Mouse (Mus musculus) embryonic facial prominence, embryonic 11.5 days (tissue): Measurements from ENCODE around the gene Itpkc. TPM values are rescaled to one million over a fixed set of nuclear protein-coding genes. Genes with fewer than 3 reads are reported as not detected.

Source experiments
- ATAC-seq: fragments of 200-750 bp; cut with Nextera tagmentation; replicated peaks from 2 replicates; pipeline ENCODE4 v1.8.0; 2017; ENCODE audit warnings: low read depth; ENCODE audit not compliant: insufficient number of reproducible peaks, low FRiP score, low TSS enrichment
- DNase-seq: peaks from one replicate; pipeline ENCODE4 v3.0.0-alpha.2; 2015; ENCODE audit warnings: low spot score
- H3K27ac ChIP-seq: fragments of 300-500 bp; sonication (generic); replicated peaks from 2 replicates; pipeline ENCODE4 v1.5.1; 2014; ENCODE audit warnings: mild to moderate bottlenecking, low read depth, low read length, control low read depth
- H3K27me3 ChIP-seq: fragments of 300-500 bp; sonication (generic); 2 replicates; pipeline ENCODE4 v1.6.1; 2014; ENCODE audit warnings: mild to moderate bottlenecking, low read length, moderate library complexity, mixed read lengths; ENCODE audit not compliant: control insufficient read depth, insufficient read depth
- H3K36me3 ChIP-seq: fragments of 300-500 bp; sonication (generic); replicated peaks from 2 replicates; pipeline ENCODE4 v1.6.1; 2014; ENCODE audit warnings: low read depth, mild to moderate bottlenecking, low read length, moderate library complexity, mixed read lengths; ENCODE audit not compliant: control insufficient read depth, insufficient read depth
- H3K4me1 ChIP-seq: fragments of 300-500 bp; sonication (generic); 2 replicates; pipeline ENCODE4 v1.6.1; 2014; ENCODE audit warnings: low read length, mixed read lengths; ENCODE audit not compliant: control insufficient read depth, insufficient read depth
- H3K4me2 ChIP-seq: fragments of 300-500 bp; sonication (generic); 2 replicates; pipeline ENCODE4 v1.6.1; 2014; ENCODE audit warnings: low read depth, mild to moderate bottlenecking, control low read depth, low read length, moderate library complexity
- H3K4me3 ChIP-seq: fragments of 300-500 bp; sonication (generic); 2 replicates; pipeline ENCODE4 v1.5.1; 2014; ENCODE audit warnings: low read depth, low read length, control low read depth
- H3K9ac ChIP-seq: fragments of 300-500 bp; sonication (generic); replicated peaks from 2 replicates; pipeline ENCODE4 v1.6.1; 2014; ENCODE audit warnings: mild to moderate bottlenecking, control low read depth, low read length
- H3K9me3 ChIP-seq: fragments of 300-500 bp; sonication (generic); replicated peaks from 2 replicates; pipeline ENCODE4 v1.6.1; 2016; ENCODE audit warnings: mild to moderate bottlenecking, low read length, inconsistent platforms, mixed read lengths; ENCODE audit not compliant: control insufficient read depth
- WGBS: fragments of 180-500 bp; shearing (Covaris S2); extraction: QIAGEN DNeasy Blood & Tissue Kit; methylation state at CpG from one replicate; pipeline ENCODE4 v1.1.7; 2014; 5-methylcytosine and 5-hydroxymethylcytosine counted together
- polyA plus RNA-seq: library from polyadenylated mRNA; unstranded; fragments of >200 nt; fragmentation: Nextera tagmentation; extraction: Ambion mirVana; gene quantifications from 2 replicates; pipeline ENCODE4 v1.2.1, GENCODE M21; 2014

Itpkc gene
- 6.0 and 6.2 TPM in 2 replicates for polyA plus RNA-seq

DNA sequence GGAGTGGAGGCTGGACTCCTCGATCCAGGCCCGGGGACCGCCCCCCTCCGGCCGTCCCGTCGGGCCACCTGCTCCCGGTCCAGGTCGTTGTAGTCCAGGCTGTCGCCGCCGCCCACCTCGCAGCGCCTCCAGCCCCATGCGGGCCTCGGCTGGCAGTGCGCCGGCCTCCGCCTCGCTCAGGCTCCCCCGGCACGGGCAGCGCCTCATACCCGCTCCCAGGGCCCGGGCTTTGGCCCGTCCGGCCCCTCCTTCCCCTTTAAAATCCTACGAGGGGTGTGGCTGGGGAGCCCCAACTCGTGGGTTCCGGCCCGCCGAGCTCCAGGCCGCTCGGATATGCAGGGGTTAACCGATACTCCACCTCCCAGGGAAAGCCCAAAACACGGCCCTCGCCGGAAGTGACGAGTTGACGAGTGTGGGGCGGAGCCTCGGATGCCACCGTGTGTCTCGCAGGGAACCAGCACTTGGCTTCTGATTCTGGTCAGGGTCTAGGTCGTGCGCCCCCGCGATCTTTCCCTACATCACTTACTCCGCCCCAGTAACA is at the start of gene Itpkc:
Itpkc (minus strand) TSS at position 381 of the 541 bp plus-strand sequence.
- H3K4me1 ChIP-seq = peaks cover 2% of the 10 kb centered on the region
- H3K4me3 ChIP-seq = peak within 1 kb of the TSS; percentile 81
- WGBS = under 1% methylated on average over 39 of the region's 49 CpGs

GRCm38 (mm10) chr7:27277191-27277590 is 48.7 kb upstream of the Itpkc start:
- Histone ChIP-seq H3K4me3 (no peak overlapping the region), H3K4me2 (no peak overlapping the region), H3K9ac (no peak overlapping the region), H3K36me3 (peaks cover 13% of the 10 kb centered on the region), H3K27me3 (no peaks in the 10 kb centered on the region), H3K4me1 (no peaks in the 10 kb centered on the region), H3K9me3 (no peaks in the 10 kb centered on the region), H3K27ac (no peak overlapping the region)
- WGBS = 92% methylated on average over 3 of the region's 3 CpGs
- no peak for ATAC-seq
- peak; percentile 24 for DNase-seq

More for the DNA sequence above, at the start of gene Itpkc:
- Histone ChIP-seq H3K4me2 (peak within 1 kb of the TSS; percentile 86), H3K9me3 (no peaks in the 10 kb centered on the region), H3K27ac (peak within 1 kb of the TSS; percentile 67), H3K36me3 (no peaks in the 10 kb centered on the region), H3K9ac (peak within 1 kb of the TSS; percentile 85), H3K27me3 (no peaks in the 10 kb centered on the region)
- DNase-seq = peak; percentile 98
- peak; percentile 71 for ATAC-seq

DNA sequence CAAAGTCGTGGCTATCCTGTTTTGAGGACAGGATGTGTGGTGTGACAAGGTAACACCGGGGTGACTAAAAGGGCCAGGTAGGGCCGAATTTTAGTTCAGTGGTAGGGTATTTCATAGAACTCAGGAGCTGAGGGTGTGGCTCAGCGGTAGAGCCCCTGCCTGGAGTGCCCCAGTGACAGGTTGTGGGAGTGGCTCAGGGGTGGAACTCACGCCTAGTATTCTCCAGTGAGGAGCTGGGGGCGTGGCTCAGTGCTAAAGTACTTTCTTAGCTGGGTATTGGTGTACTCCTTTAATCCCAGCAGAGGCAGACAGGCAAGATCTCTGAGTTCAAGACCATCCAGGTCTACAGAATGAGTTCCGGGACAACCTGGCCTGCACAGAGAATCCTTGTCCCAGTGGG is 47.6 kb upstream of the Itpkc start:
- 54% methylated on average over 7 of the region's 7 CpGs for WGBS
- peaks cover 13% of the 10 kb centered on the region for H3K36me3 ChIP-seq
- no peak overlapping the region for H3K4me2 ChIP-seq
- no peak overlapping the region for H3K4me3 ChIP-seq
- no peak for ATAC-seq
- no peak overlapping the region for H3K9ac ChIP-seq
- no peaks in the 10 kb centered on the region for H3K27me3 ChIP-seq
- H3K27ac ChIP-seq = no peak overlapping the region
- no peaks in the 10 kb centered on the region for H3K4me1 ChIP-seq
- no peak for DNase-seq
- H3K9me3 ChIP-seq = no peaks in the 10 kb centered on the region

- H3K9me3 ChIP-seq = no peaks in the 10 kb centered on the region
- no peak overlapping the region for H3K27ac ChIP-seq
- H3K4me3 ChIP-seq = no peak overlapping the region
- 93% methylated on average over 4 of the region's 4 CpGs for whole genome bisulfite sequencing
- no peaks in the 10 kb centered on the region for H3K4me1 ChIP-seq
- no peaks in the 10 kb centered on the region for H3K27me3 ChIP-seq
- no peak overlapping the region for H3K4me2 ChIP-seq
- H3K9ac ChIP-seq = no peak overlapping the region
- H3K36me3 ChIP-seq = peaks cover 9% of the 10 kb centered on the region
- DNase-seq (no peak), ATAC-seq (no peak)
These were observed 46.5 kb upstream of the Itpkc start for GRCm38 (mm10) chr7:27274916-27275315.

DNA sequence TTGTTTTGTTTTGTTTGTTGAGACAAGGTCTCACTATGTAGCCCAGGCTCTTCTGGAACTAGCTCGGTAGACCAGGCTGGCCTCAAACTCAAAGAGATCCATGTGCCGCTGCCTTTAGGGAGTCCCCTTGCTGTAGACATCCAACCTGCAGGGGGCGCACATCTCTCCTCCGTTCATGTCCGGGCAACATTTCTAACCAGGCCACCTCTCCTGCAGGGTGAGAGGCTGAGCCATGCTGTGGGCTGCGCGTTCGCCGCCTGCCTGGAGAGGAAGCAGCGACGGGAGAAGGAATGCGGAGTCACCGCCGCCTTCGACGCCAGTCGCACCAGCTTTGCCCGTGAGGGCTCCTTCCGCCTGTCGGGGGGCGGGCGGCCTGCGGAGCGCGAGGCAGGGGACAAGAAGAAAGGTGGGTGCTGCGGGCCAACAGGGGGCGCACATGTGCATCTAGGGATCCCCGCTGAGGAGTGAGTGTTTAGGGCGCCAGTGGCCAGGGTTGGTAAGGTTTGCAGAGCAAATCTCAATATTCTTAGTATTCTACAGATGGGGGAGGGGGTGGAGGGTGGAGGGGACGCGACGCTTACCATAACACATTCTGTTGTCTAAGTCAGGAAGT is 45.4 kb upstream of the Itpkc start:
- Histone ChIP-seq H3K4me3 (no peak overlapping the region), H3K36me3 (peaks cover 6% of the 10 kb centered on the region), H3K4me2 (no peak overlapping the region; the same call in 1 of the 2 replicates), H3K9ac (no peak overlapping the region), H3K9me3 (no peaks in the 10 kb centered on the region), H3K4me1 (no peaks in the 10 kb centered on the region), H3K27ac (no peak overlapping the region), H3K27me3 (no peaks in the 10 kb centered on the region)
- ATAC-seq = peak; percentile 40; the same call in 1 of the 2 replicates
- DNase-seq = peak; percentile 67
- WGBS = 45% methylated on average over 32 of the region's 32 CpGs

DNA sequence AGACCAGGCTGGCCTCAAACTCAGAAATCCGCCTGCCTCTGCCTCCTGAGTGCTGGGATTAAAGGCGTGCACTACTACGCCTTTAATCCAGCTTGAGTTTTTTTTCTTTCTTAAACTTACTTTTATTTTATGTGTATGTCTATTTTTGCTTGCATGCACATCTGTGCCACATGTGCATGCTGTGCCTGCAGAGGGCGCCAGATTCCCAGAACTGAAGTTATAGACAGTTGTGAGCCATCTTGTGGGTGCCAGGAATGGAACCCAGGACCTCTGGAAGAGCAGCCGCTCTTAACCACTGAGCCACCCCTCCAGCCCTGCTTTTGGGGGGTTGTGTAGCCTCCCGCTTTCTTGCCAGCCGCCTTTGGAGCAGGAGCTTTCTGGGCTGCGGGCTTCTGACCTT is 43.0 kb upstream of the Itpkc start:
- Histone ChIP-seq H3K4me2 (no peak overlapping the region), H3K27me3 (no peaks in the 10 kb centered on the region), H3K9me3 (no peaks in the 10 kb centered on the region), H3K4me3 (no peak overlapping the region), H3K36me3 (peaks cover 2% of the 10 kb centered on the region), H3K9ac (no peak overlapping the region), H3K4me1 (no peaks in the 10 kb centered on the region), H3K27ac (no peak overlapping the region)
- 82% methylated on average over 8 of the region's 8 CpGs for WGBS
- DNase-seq (no peak), ATAC-seq (no peak)

- no peaks in the 10 kb centered on the region for H3K4me1 ChIP-seq
- ATAC-seq (no peak), DNase-seq (no peak)
- H3K4me2 ChIP-seq = no peak overlapping the region
- 79% methylated on average over 20 of the region's 20 CpGs for WGBS
- H3K9ac ChIP-seq = no peak overlapping the region
- H3K4me3 ChIP-seq = no peak overlapping the region
- no peak overlapping the region for H3K27ac ChIP-seq
- no peaks in the 10 kb centered on the region for H3K27me3 ChIP-seq
- H3K36me3 ChIP-seq = peaks cover 3% of the 10 kb centered on the region
- H3K9me3 ChIP-seq = no peaks in the 10 kb centered on the region
These were observed 38.2 kb upstream of the Itpkc start for GRCm38 (mm10) chr7:27266515-27267128.

DNA sequence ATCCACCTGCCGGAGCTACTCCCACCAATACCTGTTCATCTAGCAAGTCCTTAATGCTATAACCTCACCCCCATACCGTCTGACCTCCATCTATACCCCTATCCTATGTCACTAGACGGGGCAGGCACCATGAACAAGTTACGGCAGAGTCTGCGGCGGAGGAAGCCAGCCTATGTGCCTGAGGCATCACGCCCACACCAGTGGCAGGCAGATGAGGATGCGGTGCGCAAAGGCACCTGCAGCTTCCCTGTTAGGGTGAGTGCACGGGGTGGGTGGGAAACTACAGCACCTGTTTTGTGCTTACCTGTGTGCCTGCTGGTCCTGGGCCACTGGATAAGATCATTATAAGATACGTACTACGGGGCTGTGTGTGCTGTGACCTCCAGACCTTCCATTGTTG is 36.3 kb upstream of the Itpkc start:
- 86% methylated on average over 12 of the region's 12 CpGs for WGBS
- H3K9ac ChIP-seq = no peak overlapping the region
- no peak overlapping the region for H3K4me2 ChIP-seq
- 0 out of 2 replicates have a peak, but pooled peaks cover under 1% of the 10 kb centered on the region for H3K4me1 ChIP-seq
- no peaks in the 10 kb centered on the region for H3K9me3 ChIP-seq
- H3K27ac ChIP-seq = no peak overlapping the region
- H3K36me3 ChIP-seq = peaks cover 3% of the 10 kb centered on the region; the same call in 1 of the 2 replicates
- no peak overlapping the region for H3K4me3 ChIP-seq
- DNase-seq (no peak), ATAC-seq (no peak)
- no peaks in the 10 kb centered on the region for H3K27me3 ChIP-seq
